Mouse (Mus musculus) ES-Bruce4 (cell line): Measurements from ENCODE around the gene Svs1.
"Not testable (repeated sequence)": the region's sequence is repeated elsewhere in the genome, so short reads cannot be mapped to it uniquely, and the experiment has no call there.

ENCODE experiments used
- CTCF ChIP-seq: IDR thresholded peaks from one replicate; pipeline ENCODE4 v1.8.1; 2011; ENCODE audit warnings: low read depth, low read length
- EP300 ChIP-seq: IDR thresholded peaks from 2 replicates; pipeline ENCODE4 v1.6.1; 2011; ENCODE audit warnings: low read depth, low read length; ENCODE audit not compliant: insufficient read depth
- POLR2A ChIP-seq: IDR thresholded peaks from one replicate; pipeline ENCODE4 v1.8.1; 2011; ENCODE audit warnings: low read length; ENCODE audit not compliant: insufficient read depth

- not testable (repeated sequence) for TF ChIP-seq POLR2A, EP300
- peak; percentile 31 for TF ChIP-seq CTCF
Observed at GRCm38 (mm10) chr6:48959151-48959550, 27.5 kb upstream of the Svs1 start.
